Mouse (Mus musculus): ENCODE measurements around the gene Marf1.
"Not testable (repeated sequence)": the region's sequence is repeated elsewhere in the genome, so short reads cannot be mapped to it uniquely, and the experiment has no call there.

Marf1 gene

GRCm38 (mm10) chr16:14162988-14163416 lies at the start of gene Marf1, which contains the start of gene Nde1:
Gene Marf1 (minus strand): TSS chr16:14163351.
Gene Nde1 (plus strand): TSS chr16:14163275.
- DNase-seq (ENCODE audit: low read depth) = peak; percentile 96

- peak; percentile 15 for DNase-seq (ENCODE audit: low read depth)
Observed at GRCm38 (mm10) chr16:14198798-14199197, 35.6 kb upstream of the Marf1 start.

GRCm38 (mm10) chr16:14195427-14195826 lies 32.3 kb upstream of the Marf1 start:
- peak; percentile 83 for DNase-seq (ENCODE audit: low read depth)

- no peak for DNase-seq (ENCODE audit: low read depth)
Observed at GRCm38 (mm10) chr16:14194164-14194950, 31.2 kb upstream of the Marf1 start.

GRCm38 (mm10) chr16:14185516-14185915 lies 22.4 kb upstream of the Marf1 start:
- no peak for DNase-seq (ENCODE audit: low read depth)

GRCm38 (mm10) chr16:14183856-14184255 lies 20.7 kb upstream of the Marf1 start:
- no peak for DNase-seq (ENCODE audit: low read depth)

GRCm38 (mm10) chr16:14182360-14182759 lies 19.2 kb upstream of the Marf1 start:
- no peak for DNase-seq (ENCODE audit: low read depth)

- DNase-seq (ENCODE audit: low read depth) = no peak
Observed at GRCm38 (mm10) chr16:14180163-14180733, 17.1 kb upstream of the Marf1 start.

GRCm38 (mm10) chr16:14178041-14178440 lies 14.9 kb upstream of the Marf1 start:
- no peak for DNase-seq (ENCODE audit: low read depth)

- no peak for DNase-seq (ENCODE audit: low read depth)
Observed at GRCm38 (mm10) chr16:14169706-14170105, 6.6 kb upstream of the Marf1 start.

GRCm38 (mm10) chr16:14166490-14166889 lies 3.3 kb upstream of the Marf1 start:
- no peak for DNase-seq (ENCODE audit: low read depth)

GRCm38 (mm10) chr16:14163731-14164130 lies 580 bp upstream of the Marf1 start:
- no peak for DNase-seq (ENCODE audit: low read depth)

GRCm38 (mm10) chr16:14160941-14161340 lies 2.2 kb downstream of the Marf1 start:
- no peak for DNase-seq (ENCODE audit: low read depth)

- DNase-seq (ENCODE audit: low read depth) = peak; percentile 93
Observed at GRCm38 (mm10) chr16:14159746-14160131, 3.4 kb downstream of the Marf1 start.

- DNase-seq (ENCODE audit: low read depth) = peak; percentile 99
Observed at GRCm38 (mm10) chr16:14158936-14159745, 4.0 kb downstream of the Marf1 start.

- no peak for DNase-seq (ENCODE audit: low read depth)
Observed at GRCm38 (mm10) chr16:14158536-14158935, 4.6 kb downstream of the Marf1 start.

GRCm38 (mm10) chr16:14156312-14156711 lies 6.8 kb downstream of the Marf1 start:
- no peak for DNase-seq (ENCODE audit: low read depth)

- not testable (repeated sequence) for DNase-seq (ENCODE audit: low read depth)
Observed at GRCm38 (mm10) chr16:14155638-14156037, 7.5 kb downstream of the Marf1 start.

GRCm38 (mm10) chr16:14151718-14152117 lies 11.4 kb downstream of the Marf1 start:
- no peak for DNase-seq (ENCODE audit: low read depth)

GRCm38 (mm10) chr16:14147712-14148111 lies 15.4 kb downstream of the Marf1 start:
- DNase-seq (ENCODE audit: low read depth) = peak; percentile 27

- DNase-seq (ENCODE audit: low read depth) = no peak
Observed at GRCm38 (mm10) chr16:14143298-14143697, 19.9 kb downstream of the Marf1 start.

GRCm38 (mm10) chr16:14139106-14139505 lies 24.0 kb downstream of the Marf1 start:
- no peak for DNase-seq (ENCODE audit: low read depth)

All from NIH3T3 (cell line).